Mouse (Mus musculus) midbrain, embryonic 13.5 days (tissue): ENCODE data around the gene Gm7970. TPM values are rescaled to one million over a fixed set of nuclear protein-coding genes. Genes with fewer than 3 reads are reported as not detected.
"Not testable (repeated sequence)": the region's sequence is repeated elsewhere in the genome, so short reads cannot be mapped to it uniquely, and the experiment has no call there.

Source experiments
- ATAC-seq: fragments of 200-750 bp; cut with Nextera tagmentation; 2 replicates; pipeline ENCODE4 v1.8.0; 2017; ENCODE audit warnings: mild to moderate bottlenecking, moderate TSS enrichment, moderate library complexity
- H3K27ac ChIP-seq: fragments of 300-500 bp; sonication (generic); 2 replicates; pipeline ENCODE4 v1.5.1; 2015; ENCODE audit warnings: inconsistent platforms, mild to moderate bottlenecking, moderate library complexity
- H3K27me3 ChIP-seq: fragments of 300-500 bp; sonication (generic); 2 replicates; pipeline ENCODE4 v1.6.1; 2015; ENCODE audit warnings: mild to moderate bottlenecking, inconsistent platforms
- H3K36me3 ChIP-seq: fragments of 300-500 bp; sonication (generic); 2 replicates; pipeline ENCODE4 v1.6.1; 2015; ENCODE audit warnings: mild to moderate bottlenecking, inconsistent platforms
- H3K4me1 ChIP-seq: fragments of 300-500 bp; sonication (generic); replicated peaks from 2 replicates; pipeline ENCODE4 v1.6.1; 2015; ENCODE audit warnings: inconsistent platforms
- H3K4me2 ChIP-seq: fragments of 300-500 bp; sonication (generic); replicated peaks from 2 replicates; pipeline ENCODE4 v1.6.1; 2015; ENCODE audit warnings: moderate library complexity, mild to moderate bottlenecking, inconsistent platforms
- H3K4me3 ChIP-seq: fragments of 300-500 bp; sonication (generic); replicated peaks from 2 replicates; pipeline ENCODE4 v1.5.1; 2015; ENCODE audit warnings: mild to moderate bottlenecking, inconsistent platforms
- H3K9ac ChIP-seq: fragments of 300-500 bp; sonication (generic); replicated peaks from 2 replicates; pipeline ENCODE4 v1.6.1; 2015; ENCODE audit warnings: mild to moderate bottlenecking, inconsistent platforms
- H3K9me3 ChIP-seq: fragments of 300-500 bp; sonication (generic); 2 replicates; pipeline ENCODE4 v1.6.1; 2016; ENCODE audit warnings: mild to moderate bottlenecking, inconsistent platforms
- WGBS: fragments of 180-500 bp; shearing (Covaris S2); methylation state at CpG from one replicate; pipeline ENCODE4 v1.1.7; 2015; 5-methylcytosine and 5-hydroxymethylcytosine counted together
- polyA plus RNA-seq: library from polyadenylated mRNA; unstranded; fragments of >200 nt; fragmentation: Nextera tagmentation; extraction: Ambion mirVana; gene quantifications from 2 replicates; pipeline ENCODE4 v1.2.1, GENCODE M21; 2015

The Gm7970 gene
- not detected in 2 replicates for polyA plus RNA-seq

GRCm38 (mm10) chr14:41555483-41555882 lies at the start of gene Gm7970:
Gene Gm7970, minus strand, starts transcription at chr14:41555583.
- not testable (repeated sequence) for ATAC-seq, H3K4me3 ChIP-seq, H3K9me3 ChIP-seq, H3K36me3 ChIP-seq, H3K27ac ChIP-seq, H3K27me3 ChIP-seq, H3K4me2 ChIP-seq, H3K4me1 ChIP-seq, H3K9ac ChIP-seq
- WGBS, result no CpG with 5 or more reads among the region's 2 CpGs

- not testable (repeated sequence) for H3K27me3 ChIP-seq, H3K27ac ChIP-seq, H3K4me2 ChIP-seq, H3K9ac ChIP-seq, H3K4me1 ChIP-seq, H3K4me3 ChIP-seq, H3K9me3 ChIP-seq, ATAC-seq, H3K36me3 ChIP-seq
- whole genome bisulfite sequencing, result 94% methylated on average over 15 of the region's 15 CpGs
Measured at GRCm38 (mm10) chr14:41600935-41601334, 45.6 kb upstream of the Gm7970 start.

GRCm38 (mm10) chr14:41586346-41586745 lies 31.0 kb upstream of the Gm7970 start:
- H3K27ac ChIP-seq, H3K4me3 ChIP-seq, H3K36me3 ChIP-seq, ATAC-seq, H3K9me3 ChIP-seq, H3K4me2 ChIP-seq, H3K9ac ChIP-seq, H3K27me3 ChIP-seq, H3K4me1 ChIP-seq: not testable (repeated sequence)
- WGBS, result 85% methylated on average over 1 of the region's 1 CpGs

GRCm38 (mm10) chr14:41572911-41573310 lies 17.5 kb upstream of the Gm7970 start, which contains the start of gene 1700049E17Rik2:
Gene 1700049E17Rik2, plus strand, starts transcription at chr14:41573211.
- H3K4me3 ChIP-seq, H3K9ac ChIP-seq, H3K27ac ChIP-seq, H3K27me3 ChIP-seq, H3K9me3 ChIP-seq, H3K4me1 ChIP-seq, H3K4me2 ChIP-seq, ATAC-seq, H3K36me3 ChIP-seq: not testable (repeated sequence)
- no CpG with 5 or more reads among the region's 1 CpGs for WGBS

GRCm38 (mm10) chr14:41524695-41525094 lies 30.7 kb downstream of the Gm7970 start:
- 93% methylated on average over 1 of the region's 1 CpGs for WGBS
- H3K36me3 ChIP-seq, result not testable (repeated sequence)

GRCm38 (mm10) chr14:41520683-41521082 lies 34.7 kb downstream of the Gm7970 start:
- ATAC-seq, H3K36me3 ChIP-seq, H3K9me3 ChIP-seq, H3K9ac ChIP-seq, H3K4me1 ChIP-seq, H3K4me2 ChIP-seq, H3K27me3 ChIP-seq, H3K4me3 ChIP-seq, H3K27ac ChIP-seq: not testable (repeated sequence)
- WGBS, result 72% methylated on average over 5 of the region's 5 CpGs

More at GRCm38 (mm10) chr14:41524695-41525094, 30.7 kb downstream of the Gm7970 start:
- not testable (repeated sequence) for H3K27me3 ChIP-seq, ATAC-seq, H3K4me3 ChIP-seq, H3K9ac ChIP-seq, H3K4me2 ChIP-seq, H3K4me1 ChIP-seq, H3K9me3 ChIP-seq, H3K27ac ChIP-seq

Other genes with a start within 250 kb of the Gm7970 start
- gene Gm5798, start 207.0 kb downstream of the Gm7970 start, polyA plus RNA-seq, result not detected in 2 replicates
- not detected in 2 replicates for gene Gm7945, start 169.2 kb downstream of the Gm7970 start, polyA plus RNA-seq
- gene Gm6482, start 147.3 kb downstream of the Gm7970 start, polyA plus RNA-seq, result not detected in 2 replicates
- gene Gm7954, start 102.1 kb downstream of the Gm7970 start, polyA plus RNA-seq, result not detected in 2 replicates
- not detected in 2 replicates for gene Gm3486, start 66.1 kb downstream of the Gm7970 start, polyA plus RNA-seq
- gene 1700049E17Rik2, start 17.6 kb upstream of the Gm7970 start, polyA plus RNA-seq, result not detected in 2 replicates
- gene Gm3072, start 69.0 kb upstream of the Gm7970 start, polyA plus RNA-seq, result not detected in 2 replicates
- gene Gm3676, start 90.9 kb upstream of the Gm7970 start, polyA plus RNA-seq, result not detected in 2 replicates
- gene Gm8068, start 146.3 kb upstream of the Gm7970 start, polyA plus RNA-seq, result not detected in 2 replicates
- not detected in 2 replicates for gene Gm7929, start 195.0 kb upstream of the Gm7970 start, polyA plus RNA-seq
- not detected in 2 replicates for gene Gm47189, start 216.9 kb upstream of the Gm7970 start, polyA plus RNA-seq